Mouse (Mus musculus) stomach, embryonic 14.5 days (tissue): Measurements from ENCODE around the gene Mesp1. TPM values are rescaled to one million over a fixed set of nuclear protein-coding genes. Genes with fewer than 3 reads are reported as not detected.
"Not testable (repeated sequence)": the region's sequence is repeated elsewhere in the genome, so short reads cannot be mapped to it uniquely, and the experiment has no call there.

ENCODE experiments used
- ATAC-seq: fragments of 200-750 bp; cut with Nextera tagmentation; 2 replicates; pipeline ENCODE4 v1.8.0; 2017; ENCODE audit warnings: low read depth, moderate TSS enrichment; ENCODE audit not compliant: insufficient number of reproducible peaks, insufficient read depth, low FRiP score
- H3K27ac ChIP-seq: fragments of 300-500 bp; sonication (generic); 2 replicates; pipeline ENCODE4 v1.5.1; 2014; ENCODE audit warnings: mild to moderate bottlenecking, low read length, moderate library complexity, mixed read lengths
- H3K27me3 ChIP-seq: fragments of 300-500 bp; sonication (generic); 2 replicates; pipeline ENCODE4 v1.6.1; 2014; ENCODE audit warnings: low read length, control low read depth, mixed read lengths; ENCODE audit not compliant: control insufficient read depth, insufficient read depth
- H3K36me3 ChIP-seq: fragments of 300-500 bp; sonication (generic); 2 replicates; pipeline ENCODE4 v1.6.1; 2014; ENCODE audit warnings: mild to moderate bottlenecking, control low read depth, low read length, moderate library complexity, mixed read lengths; ENCODE audit not compliant: control insufficient read depth, insufficient read depth
- H3K4me1 ChIP-seq: fragments of 300-500 bp; sonication (generic); 2 replicates; pipeline ENCODE4 v1.6.1; 2014; ENCODE audit warnings: low read length, control low read depth, mixed read lengths; ENCODE audit not compliant: control insufficient read depth, insufficient read depth
- H3K4me2 ChIP-seq: fragments of 300-500 bp; sonication (generic); replicated peaks from 2 replicates; pipeline ENCODE4 v1.6.1; 2014; ENCODE audit warnings: low read depth, low read length, control low read depth
- H3K4me3 ChIP-seq: fragments of 300-500 bp; sonication (generic); 2 replicates; pipeline ENCODE4 v1.5.1; 2014; ENCODE audit warnings: low read depth, low read length, control low read depth
- H3K9ac ChIP-seq: fragments of 300-500 bp; sonication (generic); replicated peaks from 2 replicates; pipeline ENCODE4 v1.6.1; 2014; ENCODE audit warnings: low read depth, mild to moderate bottlenecking, control low read depth, low read length, moderate library complexity, mixed read lengths
- H3K9me3 ChIP-seq: fragments of 300-500 bp; sonication (generic); 2 replicates; pipeline ENCODE4 v1.6.1; 2016; ENCODE audit warnings: low read depth, low read length, control low read depth; ENCODE audit not compliant: control insufficient read depth
- WGBS: fragments of 180-500 bp; shearing (Covaris S2); extraction: QIAGEN DNeasy Blood & Tissue Kit; methylation state at CpG from one replicate; pipeline ENCODE4 v1.1.7; 2014; 5-methylcytosine and 5-hydroxymethylcytosine counted together
- polyA plus RNA-seq: library from polyadenylated mRNA; unstranded; fragments of >200 nt; fragmentation: Nextera tagmentation; extraction: Ambion mirVana; gene quantifications from 2 replicates; pipeline ENCODE4 v1.2.1, GENCODE M21; 2014

The Mesp1 gene
- polyA plus RNA-seq, 1 experiment from 2014 or later = not detected

GRCm38 (mm10) chr7:79801391-79801790 lies 7.8 kb upstream of the Mesp1 start:
- H3K4me1 ChIP-seq = no peaks in the 10 kb centered on the region
- H3K9ac ChIP-seq = no peak overlapping the region
- ATAC-seq = no peak
- no peak overlapping the region for H3K4me2 ChIP-seq
- no peaks in the 10 kb centered on the region for H3K27me3 ChIP-seq
- H3K4me3 ChIP-seq = no peak overlapping the region
- 75% methylated on average over 11 of the region's 11 CpGs for WGBS
- H3K36me3 ChIP-seq = no peaks in the 10 kb centered on the region
- no peaks in the 10 kb centered on the region for H3K9me3 ChIP-seq
- no peak overlapping the region for H3K27ac ChIP-seq

GRCm38 (mm10) chr7:79800336-79800735 lies 6.7 kb upstream of the Mesp1 start:
- ATAC-seq = no peak
- no peaks in the 10 kb centered on the region for H3K4me1 ChIP-seq
- no peak overlapping the region for H3K27ac ChIP-seq
- WGBS = 64% methylated on average over 4 of the region's 4 CpGs
- no peaks in the 10 kb centered on the region for H3K9me3 ChIP-seq
- no peak overlapping the region for H3K4me2 ChIP-seq
- H3K27me3 ChIP-seq = no peaks in the 10 kb centered on the region
- H3K4me3 ChIP-seq = no peak overlapping the region
- H3K36me3 ChIP-seq = no peaks in the 10 kb centered on the region
- no peak overlapping the region for H3K9ac ChIP-seq

GRCm38 (mm10) chr7:79799506-79799905 lies 5.9 kb upstream of the Mesp1 start:
- no peak for ATAC-seq
- 71% methylated on average over 6 of the region's 6 CpGs for WGBS
- H3K27ac ChIP-seq = no peak overlapping the region
- H3K9ac ChIP-seq = no peak overlapping the region
- no peak overlapping the region for H3K4me3 ChIP-seq
- H3K9me3 ChIP-seq = no peaks in the 10 kb centered on the region
- H3K4me2 ChIP-seq = no peak overlapping the region
- H3K36me3 ChIP-seq = no peaks in the 10 kb centered on the region
- no peaks in the 10 kb centered on the region for H3K4me1 ChIP-seq
- H3K27me3 ChIP-seq = no peaks in the 10 kb centered on the region

- no peak overlapping the region for H3K4me3 ChIP-seq
- H3K27me3 ChIP-seq = peaks cover under 1% of the 10 kb centered on the region; the same call in 1 of the 2 replicates
- no peak overlapping the region for H3K4me2 ChIP-seq
- no peak overlapping the region for H3K9ac ChIP-seq
- H3K9me3 ChIP-seq = no peaks in the 10 kb centered on the region
- ATAC-seq = no peak
- no peak overlapping the region for H3K27ac ChIP-seq
- no peaks in the 10 kb centered on the region for H3K4me1 ChIP-seq
- 2% methylated on average over 8 of the region's 8 CpGs for WGBS
- no peaks in the 10 kb centered on the region for H3K36me3 ChIP-seq
These were observed 5.5 kb upstream of the Mesp1 start for GRCm38 (mm10) chr7:79799048-79799447.

GRCm38 (mm10) chr7:79798606-79799005 lies 5.0 kb upstream of the Mesp1 start:
- Histone ChIP-seq H3K36me3 (no peaks in the 10 kb centered on the region), H3K4me1 (no peaks in the 10 kb centered on the region)
- 18% methylated on average over 5 of the region's 5 CpGs for WGBS

GRCm38 (mm10) chr7:79792635-79793421 lies 760 bp downstream of the Mesp1 start:
- ATAC-seq = no peak; the same call in 1 of the 2 replicates
- under 1% methylated on average over 80 of the region's 80 CpGs for WGBS
- H3K36me3 ChIP-seq = no peaks in the 10 kb centered on the region

More at GRCm38 (mm10) chr7:79798606-79799005, 5.0 kb upstream of the Mesp1 start:
- no peak for ATAC-seq
- H3K9ac ChIP-seq = no peak overlapping the region
- no peaks in the 10 kb centered on the region for H3K9me3 ChIP-seq
- peaks cover 5% of the 10 kb centered on the region for H3K27me3 ChIP-seq
- no peak overlapping the region for H3K4me2 ChIP-seq
- no peak overlapping the region for H3K4me3 ChIP-seq
- no peak overlapping the region for H3K27ac ChIP-seq

GRCm38 (mm10) chr7:79789812-79790211 lies 3.8 kb downstream of the Mesp1 start:
- not testable (repeated sequence) for ATAC-seq, H3K9me3 ChIP-seq, H3K27ac ChIP-seq, H3K36me3 ChIP-seq, H3K4me3 ChIP-seq, H3K9ac ChIP-seq, H3K4me2 ChIP-seq, H3K4me1 ChIP-seq
- peaks cover 28% of the 10 kb centered on the region for H3K27me3 ChIP-seq
- WGBS = 31% methylated on average over 2 of the region's 2 CpGs

More at GRCm38 (mm10) chr7:79792635-79793421, 760 bp downstream of the Mesp1 start:
- Histone ChIP-seq H3K4me1 (peaks cover 6% of the 10 kb centered on the region; the same call in 1 of the 2 replicates), H3K27me3 (peaks cover 28% of the 10 kb centered on the region), H3K9me3 (no peaks in the 10 kb centered on the region), H3K27ac (no peak overlapping the region), H3K4me2 (peak overlapping the region; percentile 82), H3K9ac (peak overlapping the region; percentile 18; the same call in 1 of the 2 replicates), H3K4me3 (peak overlapping the region; percentile 39)

- Histone ChIP-seq H3K9ac (no peak overlapping the region), H3K4me1 (no peaks in the 10 kb centered on the region), H3K4me2 (no peak overlapping the region), H3K4me3 (no peak overlapping the region), H3K36me3 (no peaks in the 10 kb centered on the region), H3K27me3 (peaks cover 1% of the 10 kb centered on the region; the same call in 1 of the 2 replicates), H3K27ac (no peak overlapping the region), H3K9me3 (no peaks in the 10 kb centered on the region)
- ATAC-seq = peak; percentile 77; the same call in 1 of the 2 replicates
- WGBS = 27% methylated on average over 6 of the region's 6 CpGs
These were observed 7.3 kb downstream of the Mesp1 start for GRCm38 (mm10) chr7:79786295-79786694.
